17 mouse cellular contexts compared by ENCODE assay signal in the genomic region with DNA sequence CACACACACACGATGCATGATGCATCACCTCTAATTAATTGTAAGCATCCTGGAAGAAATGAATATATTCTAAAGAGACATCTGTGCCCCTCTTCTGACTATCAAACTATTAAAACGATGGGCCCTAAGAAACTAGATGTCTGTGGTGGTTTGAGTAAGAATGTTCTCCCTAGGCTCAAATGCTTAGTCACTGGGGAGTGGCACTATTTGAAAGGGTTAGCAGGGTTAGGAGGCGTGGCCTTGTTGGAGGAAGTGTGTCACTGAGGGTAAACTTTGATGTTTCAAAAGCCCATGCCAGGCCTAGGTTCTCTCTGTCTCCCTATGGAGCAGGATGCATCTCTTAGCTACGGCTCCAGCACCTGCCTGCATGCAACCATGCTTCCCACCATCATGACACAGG.
"Had no signal": no experiment of that assay in that cellular context is flagged by ENCODE, and none has a peak within 500 bp of the region (broad histone marks: within the 10 kb centered on the region; RNA-seq: fewer than 3 reads in every experiment).

No protein-coding gene starts in this region.

- H3K9ac ChIP-seq: kidney, embryonic 15.5 days; liver, embryonic 13.5 days; midbrain, embryonic 13.5 days; neural tube, embryonic 13.5 days had no signal

- H3K4me2 ChIP-seq: kidney, embryonic 15.5 days; liver, embryonic 13.5 days; midbrain, embryonic 13.5 days; neural tube, embryonic 13.5 days had no signal

- H3K9me3 ChIP-seq: kidney, embryonic 15.5 days; liver, embryonic 13.5 days; midbrain, embryonic 10.5 days; midbrain, embryonic 13.5 days; neural tube, embryonic 13.5 days had no signal

- H3K27ac ChIP-seq: kidney, embryonic 15.5 days; left cerebral cortex, adult 2 months; liver, embryonic 13.5 days; midbrain, embryonic 10.5 days; midbrain, embryonic 13.5 days; neural tube, embryonic 13.5 days had no signal

- H3K27me3 ChIP-seq: kidney, embryonic 15.5 days; liver, embryonic 13.5 days; midbrain, embryonic 13.5 days; neural tube, embryonic 13.5 days had no signal

- H3K4me1 ChIP-seq: midbrain, embryonic 13.5 days; neural tube, embryonic 13.5 days had no signal

- ATAC-seq: midbrain, embryonic 13.5 days; midbrain, embryonic 16.5 days had no signal

- H3K4me3 ChIP-seq: kidney, embryonic 15.5 days; left cerebral cortex, adult 2 months; liver, embryonic 13.5 days; midbrain, embryonic 10.5 days; midbrain, embryonic 13.5 days; myocyte; neural tube, embryonic 13.5 days had no signal

- DNase-seq: kidney, postnatal 10 days; kidney, postnatal 36 days; layer of hippocampus, postnatal 36 days; liver, embryonic 13.5 days; lung, adult 2 months; lung, postnatal 14 days; lung, postnatal 4 days; thymus, adult 2 months; thymus, postnatal 14 days; thymus, postnatal 4 days had no signal

- H3K36me3 ChIP-seq: kidney, embryonic 15.5 days; liver, embryonic 13.5 days; midbrain, embryonic 10.5 days; midbrain, embryonic 13.5 days; neural tube, embryonic 13.5 days had no signal
